Mouse (Mus musculus): ENCODE data around the gene AL607142.1.

- no peak for TF ChIP-seq CTCF (IDR thresholded peaks at IDR 0.05; ENCODE audit: extremely low read depth, insufficient read length, insufficient replicate concordance, low read depth, low read length)
- no peak for TF ChIP-seq POLR2A (IDR thresholded peaks at IDR 0.05; ENCODE audit: low read depth, low read length)
These were observed 37.1 kb upstream of the AL607142.1 start for GRCm38 (mm10) chr4:120027671-120028070.
